ENCODE assay signal across 11 mouse cellular contexts in the genomic region with DNA sequence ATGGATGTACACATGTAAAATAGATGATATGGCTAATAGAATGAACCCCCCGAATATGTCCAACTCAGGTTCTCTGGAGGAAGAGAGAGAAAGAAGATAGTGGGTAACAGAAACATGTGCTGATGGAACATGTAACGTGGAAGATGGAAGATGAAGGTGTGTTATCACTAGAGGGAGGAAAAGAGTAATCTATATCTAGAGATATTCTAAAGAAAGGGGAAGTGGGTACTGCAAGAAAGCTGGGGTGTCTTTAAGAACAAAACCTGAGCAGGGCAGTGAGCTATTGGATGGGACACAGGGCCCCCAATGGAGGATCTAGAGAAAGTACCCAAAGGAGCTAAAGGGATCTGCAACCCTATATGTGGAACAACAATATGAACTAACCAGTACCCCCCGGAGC.
"Had no signal": no experiment of that assay in that cellular context is flagged by ENCODE, and none has a peak within 500 bp of the region (broad histone marks: within the 10 kb centered on the region; RNA-seq: fewer than 3 reads in every experiment).

No protein-coding gene starts in this region.

- H3K9me3 ChIP-seq: limb, embryonic 15.5 days; liver, embryonic 12.5 days; midbrain, embryonic 13.5 days had no signal

- DNase-seq: kidney, postnatal 10 days; kidney, postnatal 4 days; lung, embryonic 14.5 days; lung, postnatal 10 days; right cerebral cortex, postnatal 25 days; thymus, adult 18-20 months; thymus, postnatal 14 days had no signal

- ATAC-seq: liver, embryonic 12.5 days; midbrain, embryonic 13.5 days had no signal

- H3K27me3 ChIP-seq: limb, embryonic 15.5 days; liver, embryonic 12.5 days; midbrain, embryonic 13.5 days had no signal

- H3K4me3 ChIP-seq: left cerebral cortex, adult 2 months; limb, embryonic 15.5 days; liver, embryonic 12.5 days; midbrain, embryonic 13.5 days had no signal

- H3K4me1 ChIP-seq: limb, embryonic 15.5 days; midbrain, embryonic 13.5 days had no signal

- H3K36me3 ChIP-seq: limb, embryonic 15.5 days; liver, embryonic 12.5 days; midbrain, embryonic 13.5 days had no signal
